ENCODE assay signal across 23 mouse cellular contexts in the genomic region with DNA sequence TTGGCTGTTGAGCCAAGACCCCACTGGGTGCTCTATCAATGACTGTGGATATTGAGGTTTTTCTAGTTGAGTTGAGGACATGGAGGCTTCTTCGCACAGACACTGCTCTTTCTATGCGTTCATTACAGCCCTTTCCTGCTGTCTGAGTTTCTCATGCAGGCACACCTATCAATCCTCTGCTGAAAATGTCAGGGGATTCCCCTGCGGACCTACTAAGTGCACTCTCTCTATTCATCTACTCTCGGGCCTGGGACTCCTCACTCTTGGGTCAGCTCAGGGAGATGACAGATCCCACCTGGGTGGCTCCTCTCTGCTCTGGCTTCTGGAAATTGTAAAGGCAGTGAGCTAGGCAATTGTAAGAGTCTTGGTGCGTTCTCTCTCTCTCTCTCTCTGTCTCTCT. TPM values are rescaled to one million over a fixed set of nuclear protein-coding genes. Genes with fewer than 3 reads are reported as not detected.
DNase-seq lines count a peak whose midpoint lies in the region; ATAC-seq and TF ChIP-seq lines count a peak whose summit lies in the region.
"Had no signal": no experiment of that assay in that cellular context is flagged by ENCODE, and none has a peak within 500 bp of the region (broad histone marks: within the 10 kb centered on the region; RNA-seq: fewer than 3 reads in every experiment).

No protein-coding gene starts in this region.

- 72% methylated on average over 5 of the region's 5 CpGs for WGBS in intestine, embryonic 14.5 days
- WGBS in intestine, embryonic 15.5 days: 77% methylated on average over 5 of the region's 5 CpGs

- dilution Hi-C loops in CH12.LX (cut with MboI; ENCODE audit: extremely low pct_ligation_motif_present, extremely low pct_unique_long_range_greater_than_20kb, low sequenced_read_pairs): no loop called here

- no peak for TF ChIP-seq EP300 in CH12.LX (IDR thresholded peaks at IDR 0.05; ENCODE audit: low read length)
- TF ChIP-seq EP300 in MEL (IDR thresholded peaks at IDR 0.05; ENCODE audit: low read depth in 1 of 2, low read length in 2 of 2): no peak

- H3K9ac ChIP-seq in intestine, embryonic 14.5 days (ENCODE audit: low read length): no peak overlapping the region
- no peak overlapping the region for H3K9ac ChIP-seq in intestine, embryonic 15.5 days
- H3K9ac ChIP-seq in CH12.LX (ENCODE audit: insufficient read depth, low read depth): no peak overlapping the region
- no peak overlapping the region for H3K9ac ChIP-seq in MEL (ENCODE audit: control insufficient read depth, low read depth, low read length, poor library complexity, severe bottlenecking)
- H3K9ac ChIP-seq: embryonic facial prominence, embryonic 12.5 days; forebrain, embryonic 13.5 days; forebrain, embryonic 15.5 days; forebrain, postnatal 0 days had no signal

- peak; percentile 66 for DNase-seq in heart, adult 11 months
- DNase-seq in heart, postnatal 14 days: no peak
- peak; percentile 33 for DNase-seq in intestine, embryonic 14.5 days (ENCODE audit: low spot score)
- DNase-seq in CH12.LX (ENCODE audit: extremely low read depth) (no peak), MEL (ENCODE audit: low read depth, low spot score) (no peak)
- DNase-seq in urinary bladder, postnatal 25 days (ENCODE audit: low spot score): no peak
- DNase-seq: adrenal gland, adult 8-10 months; adrenal gland, postnatal 14 days; adrenal gland, postnatal 36 days; cerebellum, adult 11-12 months; cerebellum, adult 2 months; cerebellum, adult 9-10 months; cerebellum, postnatal 10 days; cerebellum, postnatal 25 days; forebrain, postnatal 0 days had no signal

- H3K4me3 ChIP-seq in intestine, embryonic 14.5 days (ENCODE audit: low read depth, low read length): no peak overlapping the region
- H3K4me3 ChIP-seq in intestine, embryonic 15.5 days (replicated peaks): no peak overlapping the region
- no peak overlapping the region for H3K4me3 ChIP-seq in CH12.LX (replicated peaks in 1 of 3; ENCODE audit: low read depth in 2 of 3, low read length in 2 of 3, poor library complexity in 1 of 3)
- no peak overlapping the region for H3K4me3 ChIP-seq in MEL (ENCODE audit: control insufficient read depth in 1 of 2, insufficient read depth in 1 of 2, low read depth in 2 of 2, low read length in 2 of 2)
- H3K4me3 ChIP-seq: embryonic facial prominence, embryonic 10.5 days; embryonic facial prominence, embryonic 12.5 days; forebrain, embryonic 13.5 days; forebrain, embryonic 15.5 days had no signal

- 0 out of 2 replicates have a peak, but pooled peaks cover 3% of the 10 kb centered on the region for H3K4me1 ChIP-seq in intestine, embryonic 14.5 days (replicated peaks; ENCODE audit: control insufficient read depth, insufficient read depth, low read length)
- no peaks in the 10 kb centered on the region for H3K4me1 ChIP-seq in intestine, embryonic 15.5 days (replicated peaks)
- H3K4me1 ChIP-seq in CH12.LX (ENCODE audit: control insufficient read depth in 1 of 2, insufficient read depth in 2 of 2) (peaks cover 6 to 27% of the 10 kb centered on the region in 2 experiments), MEL (ENCODE audit: control insufficient read depth in 1 of 2, insufficient read depth in 2 of 2, low read length in 2 of 2) (no peaks in the 10 kb centered on the region)
- H3K4me1 ChIP-seq: embryonic facial prominence, embryonic 12.5 days; forebrain, embryonic 15.5 days had no signal

- no peak overlapping the region for H3K27ac ChIP-seq in intestine, embryonic 14.5 days (ENCODE audit: low read depth)
- no peak overlapping the region for H3K27ac ChIP-seq in intestine, embryonic 15.5 days
- H3K27ac ChIP-seq in CH12.LX (ENCODE audit: insufficient read depth, low read depth) (no peak overlapping the region), MEL (ENCODE audit: control insufficient read depth, low read depth, low read length) (no peak overlapping the region)
- H3K27ac ChIP-seq: embryonic facial prominence, embryonic 10.5 days; embryonic facial prominence, embryonic 12.5 days; forebrain, embryonic 13.5 days; forebrain, embryonic 15.5 days had no signal

- intact Hi-C loops in heart, postnatal 14 days (cut with DNase I): loop anchor here (2.0 to 5.0 kb wide), 2 partner anchors 151 to 228 kb away; no protein-coding TSS in a partner anchor

- no peak for ATAC-seq in intestine, embryonic 14.5 days (replicated peaks; ENCODE audit: low FRiP score, low TSS enrichment, low read depth)
- ATAC-seq in intestine, embryonic 15.5 days: no peak
- ATAC-seq: activated CD4-positive, CD25-positive, alpha-beta regulatory T cell, adult 4 months; CD4-positive, CD25-positive, alpha-beta regulatory T cell, adult 4 months; forebrain, embryonic 15.5 days; forebrain, postnatal 0 days had no signal

- H3K79me2 ChIP-seq in CH12.LX (replicated peaks; ENCODE audit: control insufficient read depth, extremely low read depth, insufficient read depth, poor library complexity, severe bottlenecking): no peaks in the 10 kb centered on the region
- no peaks in the 10 kb centered on the region for H3K79me2 ChIP-seq in MEL (ENCODE audit: control insufficient read depth, insufficient read depth, low read length, poor library complexity)

- in situ Hi-C loops in CH12.LX (cut with MboI; ENCODE audit: low pct_ligation_motif_present, low pct_unique_long_range_greater_than_20kb, low sequenced_read_pairs): no loop called here

- no peak overlapping the region for H3K4me2 ChIP-seq in intestine, embryonic 14.5 days (ENCODE audit: low read length)
- no peak overlapping the region for H3K4me2 ChIP-seq in intestine, embryonic 15.5 days (replicated peaks)
- no peak overlapping the region for H3K4me2 ChIP-seq in CH12.LX (ENCODE audit: insufficient read depth, low read depth, poor library complexity, severe bottlenecking)
- H3K4me2 ChIP-seq: embryonic facial prominence, embryonic 12.5 days; forebrain, embryonic 13.5 days; forebrain, embryonic 15.5 days had no signal

- no peaks in the 10 kb centered on the region for H3K27me3 ChIP-seq in intestine, embryonic 14.5 days (replicated peaks; ENCODE audit: control insufficient read depth, insufficient read depth, low read length)
- H3K27me3 ChIP-seq in intestine, embryonic 15.5 days (replicated peaks): no peaks in the 10 kb centered on the region
- H3K27me3 ChIP-seq in CH12.LX (replicated peaks) (no peaks in the 10 kb centered on the region), MEL (ENCODE audit: control insufficient read depth in 1 of 2, insufficient read depth in 2 of 2, low read length in 2 of 2) (no peaks in the 10 kb centered on the region)
- H3K27me3 ChIP-seq: embryonic facial prominence, embryonic 12.5 days; forebrain, embryonic 13.5 days; forebrain, embryonic 15.5 days; Patski had no signal

- TF ChIP-seq CTCF in CH12.LX (conservative IDR thresholded peaks at IDR 0.05 in 1 of 2, IDR thresholded peaks at IDR 0.05 in 1 of 2; ENCODE audit: low read depth in 2 of 2, low read length in 2 of 2) (no peak), MEL (IDR thresholded peaks at IDR 0.05 in 2 of 3, conservative IDR thresholded peaks at IDR 0.05 in 1 of 3; ENCODE audit: control insufficient read depth in 1 of 3, insufficient read depth in 1 of 3, low read depth in 2 of 3, low read length in 3 of 3, poor library complexity in 1 of 3, severe bottlenecking in 1 of 3) (no peak)

- no peak for TF ChIP-seq RAD21 in CH12.LX (IDR thresholded peaks at IDR 0.05; ENCODE audit: low read depth, low read length)
- no peak for TF ChIP-seq RAD21 in MEL (IDR thresholded peaks at IDR 0.05; ENCODE audit: low read depth, low read length)

- H3K9me3 ChIP-seq in intestine, embryonic 14.5 days (ENCODE audit: control insufficient read depth, low read length): no peaks in the 10 kb centered on the region
- H3K9me3 ChIP-seq in intestine, embryonic 15.5 days: no peaks in the 10 kb centered on the region
- H3K9me3 ChIP-seq in CH12.LX (replicated peaks; ENCODE audit: low read length) (no peaks in the 10 kb centered on the region), MEL (replicated peaks; ENCODE audit: insufficient read depth, low read length) (no peaks in the 10 kb centered on the region)
- H3K9me3 ChIP-seq: embryonic facial prominence, embryonic 10.5 days; embryonic facial prominence, embryonic 12.5 days; forebrain, embryonic 13.5 days; forebrain, embryonic 15.5 days had no signal

- TF ChIP-seq POLR2A in CH12.LX (IDR thresholded peaks at IDR 0.05; ENCODE audit: low read depth, low read length): no peak
- no peak for TF ChIP-seq POLR2A in MEL (IDR thresholded peaks at IDR 0.05; ENCODE audit: control insufficient read depth in 1 of 2, insufficient read depth in 1 of 2, low read depth in 1 of 2, low read length in 2 of 2, poor library complexity in 1 of 2)

- no peaks in the 10 kb centered on the region for H3K36me3 ChIP-seq in intestine, embryonic 14.5 days (ENCODE audit: control insufficient read depth, insufficient read depth, low read length)
- H3K36me3 ChIP-seq in intestine, embryonic 15.5 days: no peaks in the 10 kb centered on the region
- peaks cover 0 to 6% of the 10 kb centered on the region in 2 experiments for H3K36me3 ChIP-seq in CH12.LX (replicated peaks in 1 of 2; ENCODE audit: control insufficient read depth in 1 of 2, insufficient read depth in 1 of 2, low read length in 1 of 2)
- H3K36me3 ChIP-seq in MEL (ENCODE audit: control insufficient read depth in 1 of 2, insufficient read depth in 2 of 2, low read length in 2 of 2): no peaks in the 10 kb centered on the region
- H3K36me3 ChIP-seq: embryonic facial prominence, embryonic 10.5 days; embryonic facial prominence, embryonic 12.5 days; forebrain, embryonic 15.5 days had no signal

TF ChIP-seq in CH12.LX, 34 proteins besides CTCF, POLR2A, EP300 and RAD21:
- no peak for TF ChIP-seq BHLHE40 (IDR thresholded peaks at IDR 0.05; ENCODE audit: low read depth, low read length)
- TF ChIP-seq ZKSCAN1 (IDR thresholded peaks at IDR 0.05; ENCODE audit: borderline replicate concordance, low read depth, low read length): peak; percentile 85
- no peak for TF ChIP-seq JUN (IDR thresholded peaks at IDR 0.05; ENCODE audit: insufficient read depth, low read depth, low read length)
TF ChIP-seq in CH12.LX: peak in this region for 1.

TF ChIP-seq in MEL, 35 proteins besides CTCF, POLR2A, EP300 and RAD21:
- TF ChIP-seq USF1 (IDR thresholded peaks at IDR 0.05; ENCODE audit: low read depth, low read length) (no peak), ZKSCAN1 (IDR thresholded peaks at IDR 0.05; ENCODE audit: low read depth, low read length) (peak; percentile 83)
TF ChIP-seq in MEL: peak in this region for 1.

RNA-seq across cellular contexts. Expression of gene Zfp622, which starts 23.9 kb away (rescaled TPM):
- total RNA-seq in heart, postnatal 14 days (2021): 10 to 100 TPM; 19.5 to 21.1 TPM
- 30.4 and 31.5 TPM in 2 replicates for polyA plus RNA-seq in intestine, embryonic 14.5 days (2014; fragmentation: Nextera tagmentation; extraction: Ambion mirVana)
- 31.8 and 34.9 TPM in 2 replicates for polyA plus RNA-seq in intestine, embryonic 15.5 days (2015; fragmentation: Nextera tagmentation; extraction: Ambion mirVana)
- total RNA-seq in CH12.LX (2012; rRNA removed): 63.7 and 65.6 TPM in 2 replicates
- total RNA-seq in CH12.LX (2014; rRNA removed): 84.3 and 85.9 TPM in 2 replicates
- 146 and 156 TPM in 2 replicates for polyA plus RNA-seq in CH12.LX (2012; ENCODE audit: insufficient read length, low read depth)
- total RNA-seq in MEL (2012; rRNA removed): 66.8 and 77.2 TPM in 2 replicates
- polyA plus RNA-seq in MEL (2012; ENCODE audit: insufficient read depth in 1 of 2, insufficient read length in 2 of 2, low read depth in 1 of 2, low replicate concordance in 2 of 2, missing spikeins in 1 of 2): 100 to 1,000 TPM in 1 of 2 experiments, not detected in 1; 106 TPM

Comparison
In these comparisons a context has a peak if more than half of its experiments do, and no peak if none do; other contexts are left out.
1. DNase-seq: peak in heart, adult 11 months (single experiment) and intestine, embryonic 14.5 days (single experiment); none in heart, postnatal 14 days (0 of 2), CH12.LX (single experiment), MEL (single experiment) and urinary bladder, postnatal 25 days (single experiment).